Mouse (Mus musculus) heart, adult 2 months (tissue): ENCODE results near the gene Iyd. TPM values are rescaled to one million over a fixed set of nuclear protein-coding genes. Genes with fewer than 3 reads are reported as not detected.

Source experiments
- DNase-seq, 2 experiments: peaks; one replicate each; pipeline ENCODE4 v3.0.0; 2021
- H3K27ac ChIP-seq: fragments of 200-600 bp; 2 replicates; pipeline ENCODE4 v1.8.1; 2022
- H3K27me3 ChIP-seq: fragments of 200-500 bp; 2 replicates; pipeline ENCODE4 v1.6.1; 2012; ENCODE audit warnings: mild to moderate bottlenecking, low read length, inconsistent platforms, mixed read lengths; ENCODE audit not compliant: control insufficient read depth, insufficient read depth
- H3K36me3 ChIP-seq: fragments of 200-500 bp; 2 replicates; pipeline ENCODE4 v1.6.1; 2012; ENCODE audit warnings: low read length, inconsistent platforms; ENCODE audit not compliant: control insufficient read depth, insufficient read depth
- H3K4me1 ChIP-seq: fragments of 200-500 bp; 2 replicates; pipeline ENCODE4 v1.6.1; 2011; ENCODE audit warnings: low read length; ENCODE audit not compliant: control insufficient read depth, insufficient read depth
- H3K4me3 ChIP-seq: fragments of 200-600 bp; 2 replicates; pipeline ENCODE4 v1.8.1; 2022
- H3K79me2 ChIP-seq: fragments of 200-500 bp; replicated peaks from 2 replicates; pipeline ENCODE4 v1.6.1; 2012; ENCODE audit warnings: mild to moderate bottlenecking, inconsistent platforms, low read length, moderate library complexity, mixed read lengths; ENCODE audit not compliant: control insufficient read depth, insufficient read depth
- H3K9ac ChIP-seq: fragments of 200-500 bp; 2 replicates; pipeline ENCODE4 v1.6.1; 2012; ENCODE audit warnings: low read depth, mild to moderate bottlenecking, control low read depth, inconsistent platforms, low read length, mixed read lengths
- CTCF ChIP-seq: fragments of 200-600 bp; IDR thresholded peaks from 2 replicates; pipeline ENCODE4 v1.8.1; 2022; ENCODE audit warnings: antibody characterized with exemption, mild to moderate bottlenecking, moderate library complexity
- EP300 ChIP-seq: fragments of 200-500 bp; IDR thresholded peaks from 2 replicates; pipeline ENCODE4 v1.6.1; 2011; ENCODE audit warnings: low read depth, low read length, control low read depth; ENCODE audit not compliant: insufficient read depth
- POLR2A ChIP-seq: fragments of 200-500 bp; IDR thresholded peaks from 2 replicates; pipeline ENCODE4 v1.6.1; 2011; ENCODE audit warnings: mild to moderate bottlenecking, low read depth, low read length, control low read depth; ENCODE audit not compliant: insufficient read depth
- WGBS: fragments of 180-500 bp; shearing (Covaris S2); methylation state at CpG from one replicate; pipeline ENCODE4 v1.1.7; 2018; 5-methylcytosine and 5-hydroxymethylcytosine counted together
- intact Hi-C: fragments of 180-260 bp; cut with DNase I; formaldehyde crosslinking; loops from one replicate; pipeline ENCODE4 v1.15.1; 2025
- polyA plus RNA-seq: library from polyadenylated mRNA; depleted of rRNA; stranded (reverse); fragments of >200 nt; gene quantifications from 2 replicates; pipeline ENCODE4 v1.2.3, GENCODE M21; 2012
- total RNA-seq, 2 experiments: library from RNA; stranded (reverse); gene quantifications; 2 replicates each; pipeline ENCODE4 v1.2.3; 2021

Gene Iyd
- total and polyA plus RNA-seq, 3 experiments, result not detected

DNA sequence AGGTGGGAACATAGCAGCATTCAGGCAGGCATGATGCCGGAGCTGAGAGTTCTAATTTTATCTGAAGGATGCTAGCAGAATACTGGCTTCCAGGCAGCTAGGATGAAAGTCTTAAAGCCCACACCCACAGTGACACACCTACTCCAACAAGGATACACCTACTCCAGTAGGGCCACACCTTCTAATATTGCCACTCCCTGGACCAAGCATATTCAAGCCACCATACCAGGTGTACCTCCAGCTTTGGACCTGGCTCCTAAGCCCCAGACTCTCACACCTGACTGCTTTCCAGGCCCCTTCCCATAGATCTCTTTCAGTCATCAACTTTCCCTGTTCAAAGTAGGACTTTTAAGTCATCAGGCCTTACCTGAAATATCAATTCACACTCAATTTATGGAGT is 19.1 kb downstream of the Iyd start:
- Histone ChIP-seq H3K9ac (no peak overlapping the region), H3K4me1 (no peaks in the 10 kb centered on the region), H3K27ac (no peak overlapping the region), H3K79me2 (no peaks in the 10 kb centered on the region), H3K36me3 (no peaks in the 10 kb centered on the region), H3K27me3 (no peaks in the 10 kb centered on the region), H3K4me3 (no peak overlapping the region)
- TF ChIP-seq EP300 (no peak), POLR2A (no peak), CTCF (no peak)
- intact Hi-C loops, result no loop called here
- 90% methylated on average over 1 of the region's 1 CpGs for WGBS
- no peak for DNase-seq

GRCm38 (mm10) chr10:3562165-3562564 is 22.1 kb downstream of the Iyd start:
- no peak for DNase-seq
- Histone ChIP-seq H3K79me2 (no peaks in the 10 kb centered on the region), H3K4me3 (no peak overlapping the region), H3K9ac (no peak overlapping the region), H3K27ac (no peak overlapping the region), H3K27me3 (no peaks in the 10 kb centered on the region), H3K36me3 (no peaks in the 10 kb centered on the region), H3K4me1 (no peaks in the 10 kb centered on the region)
- peak; percentile 79 for TF ChIP-seq CTCF
- TF ChIP-seq EP300, result no peak
- intact Hi-C loops, result no loop called here

DNA sequence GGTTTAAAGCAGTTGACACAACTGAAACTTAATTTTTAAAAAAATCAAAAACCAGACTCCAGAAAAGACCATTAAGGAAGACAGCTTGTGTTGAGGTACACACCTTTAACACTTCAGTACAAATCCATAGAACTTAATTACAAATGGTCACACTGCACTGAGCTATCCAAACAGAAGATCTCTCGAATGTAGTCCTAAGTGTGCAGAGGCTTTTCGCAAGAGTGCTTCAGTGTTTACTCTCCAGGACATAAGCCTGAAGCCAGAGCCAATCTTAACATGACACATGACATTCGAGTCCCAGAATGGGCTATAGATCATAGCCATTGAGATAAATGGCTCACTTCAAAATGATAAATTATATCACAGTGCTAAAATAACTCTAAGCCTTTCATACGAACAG is 25.1 kb downstream of the Iyd start:
- H3K79me2 ChIP-seq, result no peaks in the 10 kb centered on the region

DNA sequence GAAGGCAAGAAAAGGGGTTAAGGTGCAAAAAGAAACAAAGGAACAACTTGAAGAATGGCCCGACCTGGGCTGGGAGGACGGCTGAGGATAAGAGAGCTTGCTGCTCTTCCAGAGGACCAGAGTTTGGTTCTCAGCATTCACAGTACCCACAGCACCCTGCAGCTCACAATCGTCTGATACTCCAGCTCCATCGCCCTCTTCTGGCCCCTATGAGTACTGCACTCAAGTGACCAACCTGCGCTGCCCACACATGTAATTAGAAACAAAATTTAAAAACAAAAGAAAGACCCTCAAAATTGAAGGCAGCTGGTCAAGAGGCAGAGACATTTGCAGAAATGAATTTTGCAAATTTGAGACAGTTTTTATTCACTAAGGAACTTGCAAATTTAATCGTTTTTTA is 27.8 kb downstream of the Iyd start:
- Histone ChIP-seq H3K4me3 (no peak overlapping the region), H3K36me3 (no peaks in the 10 kb centered on the region), H3K27me3 (no peaks in the 10 kb centered on the region), H3K27ac (no peak overlapping the region), H3K9ac (no peak overlapping the region), H3K4me1 (peaks cover 1% of the 10 kb centered on the region; the same call in 1 of the 2 replicates), H3K79me2 (no peaks in the 10 kb centered on the region)
- DNase-seq, result no peak
- intact Hi-C loops, result no loop called here
- peak; percentile 48 for TF ChIP-seq CTCF
- no peak for TF ChIP-seq EP300
- no peak for TF ChIP-seq POLR2A
- 69% methylated on average over 6 of the region's 6 CpGs for WGBS

More for the DNA sequence above, 25.1 kb downstream of the Iyd start:
- no peak overlapping the region for H3K9ac ChIP-seq
- no peak for TF ChIP-seq POLR2A
- TF ChIP-seq EP300, result no peak
- no peak for TF ChIP-seq CTCF
- intact Hi-C loops, result no loop called here
- DNase-seq, result no peak
- 53% methylated on average over 4 of the region's 4 CpGs for WGBS
- no peaks in the 10 kb centered on the region for H3K27me3 ChIP-seq
- no peak overlapping the region for H3K4me3 ChIP-seq
- H3K4me1 ChIP-seq, result no peaks in the 10 kb centered on the region
- no peaks in the 10 kb centered on the region for H3K36me3 ChIP-seq
- H3K27ac ChIP-seq, result no peak overlapping the region

- DNase-seq, result peak; percentile 42 to 62
- Histone ChIP-seq H3K4me3 (no peak overlapping the region), H3K36me3 (peaks cover 2% of the 10 kb centered on the region; the same call in 1 of the 2 replicates), H3K79me2 (no peaks in the 10 kb centered on the region), H3K4me1 (peaks cover 6% of the 10 kb centered on the region; the same call in 1 of the 2 replicates), H3K27ac (no peak overlapping the region), H3K27me3 (no peaks in the 10 kb centered on the region), H3K9ac (no peak overlapping the region)
- WGBS, result 46% methylated on average over 10 of the region's 10 CpGs
- intact Hi-C loops, result loop anchor here (1.0 to 5.0 kb wide), 3 partner anchors 167 to 371 kb away; partner anchors contain the start of gene Plekhg1
- peak; percentile 85 for TF ChIP-seq EP300
- peak; percentile 93 for TF ChIP-seq CTCF
- TF ChIP-seq POLR2A, result no peak
Observed at GRCm38 (mm10) chr10:3572723-3573649, 32.9 kb downstream of the Iyd start.

DNA sequence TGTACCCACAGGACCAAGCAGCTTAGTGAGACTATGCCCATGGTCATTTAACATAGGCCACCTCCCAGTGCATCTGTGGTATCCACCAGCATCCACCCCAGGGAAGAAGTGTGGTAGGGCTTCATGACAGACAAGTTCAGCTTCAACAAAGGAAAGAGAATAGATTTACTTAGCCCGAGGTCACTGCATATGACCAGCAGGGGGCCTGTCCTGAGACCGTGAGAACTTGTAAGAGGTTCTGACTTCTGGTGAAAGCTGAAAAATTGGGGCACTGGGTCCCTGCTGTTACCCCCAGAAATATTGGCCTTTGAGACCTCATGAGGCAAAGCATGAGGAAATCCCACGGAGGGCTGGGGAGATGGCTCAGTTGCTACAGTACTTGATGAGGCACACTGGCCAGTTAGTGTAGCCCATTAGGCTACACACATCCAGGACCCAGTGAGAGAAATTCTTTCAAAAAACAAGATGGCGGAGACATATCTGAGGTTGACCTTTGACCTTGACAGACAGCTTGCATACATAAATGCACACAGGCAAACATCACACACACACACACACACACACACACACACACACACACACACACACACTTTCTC is 34.0 kb downstream of the Iyd start:
- Histone ChIP-seq H3K27me3 (no peaks in the 10 kb centered on the region), H3K9ac (no peak overlapping the region), H3K4me3 (no peak overlapping the region), H3K4me1 (peaks cover 6% of the 10 kb centered on the region; the same call in 1 of the 2 replicates), H3K79me2 (no peaks in the 10 kb centered on the region), H3K27ac (no peak overlapping the region), H3K36me3 (peaks cover 2% of the 10 kb centered on the region; the same call in 1 of the 2 replicates)
- peak; percentile 40 to 51 for DNase-seq
- intact Hi-C loops, result loop anchor here (1.0 to 5.0 kb wide), 3 partner anchors 166 to 370 kb away; partner anchors contain the start of gene Plekhg1
- TF ChIP-seq EP300, result no peak
- peak; percentile 83 for TF ChIP-seq CTCF
- WGBS, result 66% methylated on average over 4 of the region's 4 CpGs
